Mouse (Mus musculus): Measurements from ENCODE around the gene Kcnip3.
A peak's percentile ranks its signal among the peaks of the same experiment; 100 is the strongest.

Kcnip3 gene

DNA sequence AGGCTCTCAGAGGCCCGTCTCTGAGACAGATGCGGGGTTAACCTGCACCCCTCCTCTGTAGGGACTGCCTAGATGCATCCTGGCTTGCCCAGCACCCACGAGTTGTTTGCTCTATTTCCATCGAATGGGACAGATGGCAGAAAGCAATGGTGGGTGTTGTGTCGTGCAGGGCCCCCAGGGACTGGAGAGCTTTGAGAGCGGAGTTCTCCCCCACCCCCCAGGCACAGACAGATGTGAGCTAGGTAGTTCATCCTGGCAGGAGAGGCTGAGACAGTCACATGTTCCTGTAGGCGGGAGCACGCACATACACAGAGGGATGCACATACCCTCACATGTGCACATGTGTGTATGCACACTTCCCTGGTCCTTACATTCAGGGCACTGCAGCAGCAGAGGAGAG is 4.8 kb downstream of the Kcnip3 start:
- no peak for DNase-seq

DNA sequence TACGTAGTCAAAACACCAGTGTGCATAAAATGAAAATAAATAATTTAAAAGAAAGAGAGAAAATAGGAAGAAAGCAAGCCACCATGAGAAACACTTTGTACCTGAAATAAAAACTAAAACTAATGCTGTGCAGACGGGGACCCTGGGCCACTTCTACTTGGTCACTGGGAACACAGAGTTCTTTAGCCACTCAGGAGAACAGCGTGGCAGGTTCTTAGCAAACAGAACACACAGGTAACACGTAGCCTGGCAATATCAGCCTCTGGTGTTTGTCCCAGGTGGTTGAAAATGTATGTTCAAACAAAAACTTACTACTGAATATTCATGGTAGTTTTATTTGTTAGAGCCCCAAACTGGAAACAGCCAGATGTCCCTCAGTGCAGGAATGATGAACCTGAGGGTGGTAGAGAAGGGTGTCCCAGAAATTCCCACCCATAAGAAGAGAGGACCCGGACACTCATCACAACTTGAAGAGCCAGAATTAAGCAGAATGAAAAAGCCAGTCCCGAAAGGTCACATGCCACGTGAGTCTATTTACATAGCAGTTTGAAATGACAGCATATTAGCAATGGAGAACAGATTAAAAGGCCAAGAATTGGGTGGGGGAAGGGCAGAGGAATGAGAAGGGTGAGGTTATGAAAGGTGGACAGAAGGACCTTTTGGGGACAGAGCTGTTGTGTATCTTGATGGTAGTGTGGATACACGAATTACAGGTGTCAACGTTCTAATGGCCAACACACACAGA is 7.3 kb downstream of the Kcnip3 start:
- no peak for DNase-seq

DNA sequence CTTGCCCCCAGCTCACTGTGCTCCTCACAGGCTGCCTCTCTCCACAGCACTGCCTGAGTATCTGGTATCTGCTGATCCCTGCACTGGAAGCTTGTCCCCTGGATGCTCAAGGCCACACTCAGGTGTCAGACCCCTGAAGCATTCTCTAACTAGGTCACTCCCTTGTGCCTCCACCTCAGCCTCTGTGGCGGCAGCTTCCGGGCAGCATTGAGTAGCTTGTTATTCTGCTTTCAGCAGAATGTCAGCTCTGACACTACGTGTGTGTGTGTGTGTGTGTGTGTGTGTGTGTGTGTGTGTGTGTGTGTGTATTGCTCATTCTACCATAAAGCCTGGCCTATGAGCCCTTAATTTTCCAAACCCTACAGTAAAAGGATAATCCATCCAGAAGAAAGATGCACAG is 8.7 kb downstream of the Kcnip3 start:
- no peak for DNase-seq

GRCm38 (mm10) chr2:127511426-127511825 is 10.5 kb downstream of the Kcnip3 start:
- DNase-seq: no peak

DNA sequence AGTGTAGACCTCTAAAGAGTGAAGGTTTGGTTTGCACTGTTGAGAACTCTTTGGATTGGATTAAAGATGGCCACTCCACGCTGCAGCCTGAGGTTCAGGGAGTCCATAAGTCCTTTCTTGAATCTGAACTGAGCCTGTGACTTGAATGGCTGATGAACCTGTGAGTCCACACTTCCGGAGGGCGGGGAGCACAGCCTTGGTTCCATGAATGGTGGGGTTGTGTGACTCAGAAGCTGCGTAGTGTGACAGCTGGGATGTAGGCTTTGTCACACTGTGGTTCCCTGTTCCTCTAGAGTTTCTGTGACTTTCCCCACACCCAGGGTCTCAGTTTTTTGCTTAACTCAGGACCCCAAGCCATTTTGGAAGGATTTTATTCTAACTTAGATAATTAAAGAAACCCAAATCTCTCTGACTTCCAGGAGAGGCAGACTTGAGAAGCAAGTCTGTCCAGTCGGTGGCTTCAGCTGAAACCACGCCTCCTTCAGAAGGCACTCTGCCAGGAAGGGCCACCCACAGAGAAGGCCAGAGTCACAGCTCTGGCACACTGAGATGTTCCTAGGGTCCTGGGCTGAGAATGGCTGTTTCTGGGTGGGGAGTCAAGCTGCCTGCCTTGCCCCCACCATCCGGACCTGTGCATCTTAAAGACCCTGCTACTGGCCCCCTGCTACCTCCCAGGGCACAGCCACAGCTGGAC is 13.8 kb downstream of the Kcnip3 start:
- peak; percentile 60 to 61 for DNase-seq

DNA sequence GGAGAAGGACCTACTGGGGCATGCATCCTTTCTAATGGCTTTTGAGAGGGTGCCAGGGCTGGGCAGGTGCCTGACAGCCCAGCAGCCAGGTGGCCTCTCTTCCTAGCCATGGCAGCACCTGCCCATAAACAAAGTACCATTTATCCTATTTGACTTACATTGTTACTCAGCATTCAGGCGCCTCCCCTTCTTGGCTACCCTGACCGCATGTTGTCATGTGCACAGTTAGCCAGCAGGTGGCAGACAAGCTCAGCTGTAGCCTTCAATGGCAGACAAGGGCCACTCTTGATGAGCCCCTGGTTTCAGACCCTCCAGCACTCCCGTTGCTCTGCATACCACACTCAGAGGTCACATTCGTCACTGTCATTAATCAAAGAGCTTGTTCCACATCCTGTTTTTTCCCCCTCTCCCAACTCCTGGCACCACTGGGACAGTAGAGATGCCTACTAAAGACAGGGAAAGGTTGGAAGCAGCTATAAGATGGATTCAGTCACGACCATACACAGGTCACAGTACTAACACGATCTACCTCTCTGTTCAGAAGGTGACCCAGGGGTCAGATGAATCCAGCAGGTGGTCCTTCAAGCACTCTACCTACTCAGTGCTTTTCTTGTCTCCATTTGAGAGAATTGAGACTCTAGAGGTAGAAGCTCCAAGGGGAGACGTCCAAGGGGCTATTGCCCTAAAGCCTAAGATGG is 14.7 kb downstream of the Kcnip3 start:
- DNase-seq: peak; percentile 70 to 84

DNA sequence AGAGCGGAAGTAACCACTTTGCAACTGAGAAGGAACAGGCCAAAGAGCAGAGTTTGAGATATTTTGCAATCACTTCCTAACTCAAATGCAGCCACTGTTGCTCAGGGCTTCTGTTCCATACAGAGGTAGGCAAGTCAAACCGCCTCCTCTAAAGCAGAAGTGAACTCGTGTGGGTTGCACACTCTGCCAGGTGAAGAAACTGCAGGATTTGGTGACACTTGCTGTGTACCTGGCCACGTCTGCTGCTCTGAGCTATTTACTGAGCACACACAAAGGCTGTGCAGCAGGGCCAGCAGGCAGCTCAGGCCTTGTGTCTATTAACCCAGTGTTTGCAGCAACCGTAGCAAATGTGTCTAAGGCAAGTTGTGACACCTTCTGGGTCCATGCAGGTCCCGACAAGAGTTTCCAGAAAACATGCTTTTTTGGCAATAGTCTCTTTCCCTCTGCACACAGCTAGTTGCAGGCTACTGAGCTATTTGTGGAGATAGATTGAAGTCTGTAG is 15.7 kb downstream of the Kcnip3 start:
- DNase-seq: no peak

GRCm38 (mm10) chr2:127505196-127505595 is 16.7 kb downstream of the Kcnip3 start:
- no peak for DNase-seq

- peak; percentile 26 to 68 for DNase-seq
These were observed 17.9 kb downstream of the Kcnip3 start for GRCm38 (mm10) chr2:127503751-127504549.

- peak in 1 of 2 experiments; percentile 69 for DNase-seq
These were observed 20.8 kb downstream of the Kcnip3 start for GRCm38 (mm10) chr2:127501061-127501460.

- DNase-seq: no peak
These were observed 23.1 kb downstream of the Kcnip3 start for GRCm38 (mm10) chr2:127498750-127499149.

- DNase-seq: no peak
These were observed 25.6 kb downstream of the Kcnip3 start for GRCm38 (mm10) chr2:127496321-127496720.

GRCm38 (mm10) chr2:127484476-127485170 is 37.3 kb downstream of the Kcnip3 start:
- DNase-seq: peak; percentile 79 to 83

DNA sequence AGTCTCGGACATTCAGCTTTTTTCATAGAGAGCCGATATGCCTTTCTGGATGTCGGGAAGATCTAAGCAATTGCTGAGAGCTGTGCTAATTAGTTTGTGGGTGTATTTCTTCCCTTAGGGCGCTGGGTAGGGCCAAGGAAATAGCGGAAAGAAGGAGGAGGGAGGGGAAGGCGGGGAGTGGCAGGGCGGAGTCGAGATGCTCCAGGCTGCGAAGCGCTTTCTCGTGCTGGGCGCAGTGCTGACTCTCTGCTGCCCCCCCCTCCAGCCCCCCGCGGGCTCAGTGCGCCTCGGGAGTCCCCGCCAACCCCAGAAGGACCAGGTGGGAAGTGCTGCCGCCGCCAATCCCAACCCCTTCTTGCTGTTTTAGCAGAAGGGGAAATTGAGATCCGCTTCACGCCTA is 38.9 kb downstream of the Kcnip3 start:
- peak in 1 of 2 experiments; percentile 44 for DNase-seq

- DNase-seq: peak; percentile 78 to 88
These were observed 39.4 kb downstream of the Kcnip3 start for GRCm38 (mm10) chr2:127482533-127482911.

DNA sequence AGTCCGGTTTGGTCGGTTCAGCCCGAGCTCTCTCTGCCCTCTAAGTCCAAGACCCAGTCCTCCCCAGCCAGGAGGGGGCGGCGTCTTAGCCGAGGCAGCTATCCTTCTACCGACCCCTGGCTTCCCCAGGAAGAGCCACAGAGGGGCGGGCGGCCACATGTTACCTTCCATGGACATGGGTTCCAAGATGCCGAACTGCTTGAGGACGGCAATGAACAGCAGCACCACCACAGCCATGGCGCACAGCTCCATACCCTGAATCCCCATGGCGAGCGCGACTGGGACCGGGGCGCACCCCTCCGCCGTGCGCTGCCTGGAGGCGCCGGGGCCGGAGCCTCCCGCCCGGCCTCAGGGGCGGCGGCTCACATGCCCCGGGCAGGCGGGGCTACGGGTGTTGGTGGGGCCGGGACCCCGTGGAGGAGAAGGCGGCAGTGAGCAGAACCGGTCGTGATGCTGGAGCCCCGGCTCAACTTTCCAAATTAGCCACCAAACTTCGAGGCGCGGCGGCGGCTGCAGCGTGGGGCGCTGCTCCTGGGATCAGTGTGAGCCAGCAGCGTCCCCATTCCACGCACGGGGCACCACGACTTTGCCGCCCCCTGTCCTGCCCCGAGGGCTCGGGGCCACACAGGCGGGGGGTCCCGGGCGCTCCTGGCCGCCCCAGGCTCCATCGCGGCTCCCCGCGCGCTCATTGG is 39.9 kb downstream of the Kcnip3 start:
- peak; percentile 22 to 42 for DNase-seq

GRCm38 (mm10) chr2:127479763-127480162 is 42.1 kb downstream of the Kcnip3 start:
- DNase-seq: no peak

DNA sequence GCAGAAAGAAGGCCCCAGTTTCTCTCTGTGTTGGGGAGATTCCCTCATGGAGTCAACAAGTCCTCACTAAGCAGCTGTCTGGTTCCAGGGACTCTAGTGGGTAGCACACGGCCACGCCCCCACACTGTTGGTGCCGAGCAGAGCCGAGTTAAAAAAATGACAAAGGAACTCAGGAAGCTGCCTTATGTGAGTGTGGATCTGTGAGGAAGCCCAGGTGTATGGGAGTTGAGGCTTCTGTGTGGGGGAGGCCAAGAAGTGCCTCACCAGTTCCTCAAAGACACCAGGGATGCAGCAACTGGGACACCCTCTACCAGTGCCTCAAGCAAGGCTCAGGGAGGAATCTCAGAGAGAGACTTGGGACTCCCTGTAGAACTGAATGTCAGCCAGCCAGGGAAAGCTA is 42.7 kb downstream of the Kcnip3 start:
- no peak for DNase-seq

GRCm38 (mm10) chr2:127472279-127472678 is 49.6 kb downstream of the Kcnip3 start:
- no peak for DNase-seq

- DNase-seq: no peak
These were observed 50.6 kb downstream of the Kcnip3 start for GRCm38 (mm10) chr2:127471281-127471680.

DNA sequence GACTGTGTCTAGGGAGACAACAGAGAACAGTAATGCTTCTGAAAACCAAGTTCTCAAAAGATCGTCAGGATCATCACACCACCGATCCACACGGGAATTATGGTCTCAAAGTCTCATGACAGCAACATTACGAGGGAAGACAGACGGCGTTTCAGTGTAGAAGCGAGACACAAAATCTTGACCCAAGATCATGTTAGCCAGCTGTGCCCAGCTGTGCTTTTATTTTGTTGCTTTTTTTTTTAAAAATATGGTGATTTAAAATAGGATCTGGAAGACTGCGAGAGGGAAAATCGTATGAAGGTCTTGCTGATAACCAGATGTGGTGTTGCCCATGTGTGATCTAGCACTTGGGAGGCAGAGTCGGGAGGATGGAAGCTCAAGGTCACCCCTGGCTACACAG is 51.2 kb downstream of the Kcnip3 start:
- DNase-seq: no peak
